Mouse (Mus musculus) cerebellum, adult 8-10 months (tissue): ENCODE results near the gene Rnf208.
"Not testable (repeated sequence)": the region's sequence is repeated elsewhere in the genome, so short reads cannot be mapped to it uniquely, and the experiment has no call there.

Experiments used
- DNase-seq: peaks from one replicate; pipeline ENCODE4 v3.0.0; 2022

Rnf208 gene

GRCm38 (mm10) chr2:25252331-25252730, 10.3 kb downstream of the Rnf208 start:
- no peak for DNase-seq

GRCm38 (mm10) chr2:25255284-25255779, 13.3 kb downstream of the Rnf208 start, which contains the start of gene Tmem203:
Gene Tmem203, plus strand, starts transcription at chr2:25255439.
- peak; percentile 82 for DNase-seq

GRCm38 (mm10) chr2:25256443-25257109, 14.5 kb downstream of the Rnf208 start:
- not testable (repeated sequence) for DNase-seq

- DNase-seq = not testable (repeated sequence)
Observed at GRCm38 (mm10) chr2:25257250-25257649, 15.2 kb downstream of the Rnf208 start.

DNA sequence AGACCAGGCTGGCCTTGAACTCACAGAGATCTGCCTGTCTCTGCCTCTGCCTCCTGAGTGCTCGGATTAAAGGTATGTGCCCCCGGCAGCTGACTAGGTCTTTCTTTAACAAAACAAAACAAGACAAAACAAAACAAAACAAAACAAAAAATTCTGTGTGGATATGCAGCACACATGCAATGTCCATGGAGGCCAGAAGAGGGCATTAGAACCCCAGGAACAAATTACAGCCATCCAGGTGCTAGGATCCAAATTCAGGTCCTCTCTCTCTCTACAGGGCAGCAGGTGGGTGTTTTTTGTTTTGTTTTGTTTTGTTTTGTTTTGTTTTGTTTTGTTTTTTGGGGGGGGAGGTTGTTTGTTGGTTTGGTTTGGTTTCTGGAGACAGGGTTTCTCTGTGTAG, 16.8 kb downstream of the Rnf208 start:
- no peak for DNase-seq

GRCm38 (mm10) chr2:25261870-25262269, 19.8 kb downstream of the Rnf208 start:
- no peak for DNase-seq

DNA sequence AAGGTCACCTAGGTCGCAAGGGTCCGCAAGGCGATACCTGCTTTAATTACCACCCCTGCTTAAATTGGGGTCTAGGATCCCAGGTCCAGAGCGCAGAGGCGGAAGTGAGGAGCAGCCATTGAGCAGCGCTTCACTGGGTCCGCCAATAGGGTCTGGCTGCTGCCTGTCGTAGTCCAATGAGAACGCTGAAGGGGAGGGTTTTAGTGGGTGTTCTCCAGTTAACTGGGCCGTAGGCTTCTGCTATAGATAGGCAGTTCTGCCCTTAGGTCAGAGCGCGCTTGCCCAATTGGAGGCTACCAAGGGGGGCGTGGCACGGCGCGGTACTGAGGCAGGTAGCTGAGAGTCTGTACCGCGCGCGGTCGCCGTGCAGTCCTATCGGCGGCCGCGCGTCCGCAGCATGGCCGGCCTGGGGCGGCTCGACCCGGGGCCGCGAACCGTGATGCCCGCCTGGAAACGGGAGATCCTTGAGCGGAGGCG, 20.3 kb downstream of the Rnf208 start, which contains the start of gene Tprn:
Tprn (plus strand) TSS at position 328 of the 477 bp plus-strand sequence.
- peak; percentile 95 for DNase-seq

- peak; percentile 82 for DNase-seq
Observed at GRCm38 (mm10) chr2:25262795-25263622, 21.0 kb downstream of the Rnf208 start.

DNA sequence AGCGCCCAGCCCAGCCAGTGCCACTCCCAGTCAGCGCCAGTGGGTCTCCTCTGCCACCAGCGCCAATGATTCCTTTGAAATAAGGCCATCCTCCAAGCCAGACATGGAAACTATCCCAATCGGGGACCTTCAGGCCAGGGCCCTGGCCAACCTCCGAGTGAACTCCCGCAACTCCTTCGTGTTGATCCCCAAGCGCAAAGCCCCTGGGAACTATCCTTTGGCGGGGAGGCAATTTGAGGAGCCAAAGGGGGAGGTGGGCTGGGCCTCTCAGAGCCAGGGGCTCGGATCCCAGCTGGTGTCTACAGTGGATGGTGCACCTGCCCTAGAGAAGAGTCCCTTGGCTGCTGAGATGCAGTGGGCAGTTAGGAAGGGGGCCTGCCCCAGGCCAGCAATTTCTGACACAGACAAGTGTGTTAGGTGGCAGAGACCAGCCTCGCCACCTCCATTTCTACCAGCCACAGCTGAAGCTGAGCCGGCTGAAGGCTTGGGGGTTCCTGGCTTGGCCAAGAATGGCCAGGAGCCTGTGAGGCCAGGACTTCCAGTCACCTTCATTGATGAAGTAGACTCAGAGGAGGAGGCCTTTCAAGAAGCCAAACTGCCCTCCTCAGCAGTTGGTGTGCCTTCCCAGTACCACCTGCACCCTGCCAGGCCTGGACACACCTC, 21.7 kb downstream of the Rnf208 start:
- peak; percentile 49 for DNase-seq

GRCm38 (mm10) chr2:25264286-25264660, 22.2 kb downstream of the Rnf208 start:
- no peak for DNase-seq

DNA sequence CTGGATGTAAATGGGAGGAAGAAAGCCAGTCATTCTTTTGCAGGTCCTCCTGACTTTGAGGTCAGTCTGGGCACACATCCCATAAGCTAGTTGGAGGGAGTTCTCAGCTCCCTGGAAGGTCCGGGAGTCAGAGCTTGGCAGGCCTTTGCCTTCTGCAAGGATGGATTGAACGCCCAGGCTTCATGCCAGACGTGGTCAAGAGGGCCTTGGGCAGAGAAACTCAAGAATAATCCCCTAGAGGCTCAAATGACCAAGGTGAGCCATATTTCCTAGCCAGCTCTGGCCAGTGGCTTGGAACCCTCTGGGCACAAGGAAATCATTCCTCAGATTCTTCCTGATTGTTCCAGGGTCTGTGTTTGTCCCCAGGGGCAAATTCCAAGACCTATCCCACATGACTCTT, 22.8 kb downstream of the Rnf208 start:
- peak; percentile 87 for DNase-seq

DNA sequence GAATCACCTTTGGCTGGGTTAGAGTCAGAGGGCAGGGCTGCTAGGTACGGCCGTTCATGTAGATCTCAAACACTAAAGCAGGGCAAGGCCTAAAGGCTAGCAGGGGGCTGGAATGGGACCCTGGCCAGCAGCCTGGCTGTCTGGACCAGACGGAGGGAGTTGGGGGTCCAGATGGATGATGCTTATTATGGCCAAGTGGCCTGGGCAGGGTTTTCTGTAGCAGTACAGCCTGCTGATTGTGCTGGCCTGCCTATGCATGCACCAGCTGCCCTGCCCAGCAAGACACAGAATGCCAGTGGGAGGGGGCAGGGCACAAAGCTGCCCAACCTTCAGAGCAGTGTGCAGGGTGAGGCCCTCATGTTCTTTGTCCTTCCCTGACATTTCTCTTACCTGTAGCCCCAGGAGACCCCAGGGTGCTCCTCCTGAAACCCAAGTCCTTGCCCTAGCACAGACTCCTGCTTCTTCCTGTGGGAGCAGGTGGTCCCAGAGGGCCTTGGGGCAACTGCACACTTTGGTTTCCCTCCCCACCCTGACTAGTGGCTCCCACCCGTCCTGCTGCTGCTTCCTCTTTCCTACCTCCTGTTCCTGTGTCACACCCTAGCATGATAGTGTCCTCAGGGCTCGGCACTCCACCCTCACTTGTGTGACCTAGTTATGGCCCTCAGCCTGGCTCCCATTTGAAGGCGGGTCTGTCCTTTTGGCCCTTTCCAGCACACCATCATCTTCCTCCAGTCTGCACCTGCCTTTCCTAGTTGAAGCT, 24.0 kb downstream of the Rnf208 start:
- DNase-seq = peak; percentile 96

- peak; percentile 80 for DNase-seq
Observed at GRCm38 (mm10) chr2:25266720-25267119, 24.7 kb downstream of the Rnf208 start.

GRCm38 (mm10) chr2:25267241-25267640, 25.2 kb downstream of the Rnf208 start:
- no peak for DNase-seq

GRCm38 (mm10) chr2:25267746-25268309, 25.8 kb downstream of the Rnf208 start:
- DNase-seq = no peak

- peak; percentile 97 for DNase-seq
Observed at GRCm38 (mm10) chr2:25271827-25272511, 29.9 kb downstream of the Rnf208 start, which contains the start of the genes Ssna1 and Anapc2. Gene Ssna1, minus strand, starts transcription at chr2:25272438. Gene Anapc2, plus strand, starts transcription at chr2:25272478.

GRCm38 (mm10) chr2:25272515-25272914, 30.5 kb downstream of the Rnf208 start:
- no peak for DNase-seq

- DNase-seq = no peak
Observed at GRCm38 (mm10) chr2:25273010-25273409, 31.0 kb downstream of the Rnf208 start.

DNA sequence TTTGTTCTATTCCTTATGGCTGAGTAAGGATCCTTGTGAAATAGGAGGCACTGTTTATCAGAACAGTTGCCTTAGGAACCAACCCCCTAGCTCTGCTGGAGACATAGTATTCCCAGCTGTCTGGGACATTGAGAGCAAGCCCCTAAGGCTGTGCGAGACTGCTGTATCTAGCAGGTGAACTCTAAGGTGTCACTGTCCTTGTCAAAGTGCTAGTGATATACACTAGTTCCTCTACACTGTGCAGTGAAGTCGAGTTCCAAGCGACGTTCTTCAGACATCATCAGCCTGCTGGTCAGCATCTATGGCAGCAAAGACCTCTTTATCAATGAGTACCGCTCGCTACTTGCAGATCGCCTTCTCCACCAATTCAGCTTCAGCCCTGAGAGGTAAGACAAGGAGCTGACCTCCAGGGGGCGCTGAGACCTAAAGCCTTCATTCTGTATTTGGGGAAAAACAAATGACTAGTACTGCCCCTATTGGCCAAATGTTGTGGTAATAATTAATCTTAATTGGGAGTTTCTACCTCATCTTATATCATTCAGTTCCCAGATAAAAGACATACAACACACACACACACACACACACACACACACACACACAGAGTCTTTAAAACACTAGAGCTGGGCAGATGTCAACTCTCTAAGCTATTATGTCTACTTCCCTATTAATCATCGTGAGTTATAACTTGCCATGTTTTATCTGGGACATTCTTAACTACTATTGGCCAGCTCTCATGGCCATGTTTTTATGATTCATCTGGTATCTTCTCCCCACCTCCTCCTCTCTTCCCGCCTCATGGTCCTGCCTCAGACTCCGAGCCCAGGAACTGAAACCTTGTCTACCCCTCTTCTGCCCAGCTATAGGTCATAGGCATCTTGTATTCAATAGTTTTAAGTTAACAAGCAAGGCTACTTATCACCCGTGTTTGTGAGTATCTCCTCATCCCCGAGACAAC, 37.1 kb downstream of the Rnf208 start:
- DNase-seq = peak; percentile 88

GRCm38 (mm10) chr2:25285551-25285950, 43.5 kb downstream of the Rnf208 start:
- no peak for DNase-seq
